Mouse (Mus musculus): ENCODE measurements around the gene Abca5. TPM values are rescaled to one million over a fixed set of nuclear protein-coding genes. Genes with fewer than 3 reads are reported as not detected.

The Abca5 gene
- polyA plus RNA-seq (2014; fragmentation: Illumina TruSeq; extraction: RNeasy Lipid Tissue Mini Kit (QIAGEN cat#74804); ENCODE audit: low read depth, low replicate concordance): 23.7 TPM

DNA sequence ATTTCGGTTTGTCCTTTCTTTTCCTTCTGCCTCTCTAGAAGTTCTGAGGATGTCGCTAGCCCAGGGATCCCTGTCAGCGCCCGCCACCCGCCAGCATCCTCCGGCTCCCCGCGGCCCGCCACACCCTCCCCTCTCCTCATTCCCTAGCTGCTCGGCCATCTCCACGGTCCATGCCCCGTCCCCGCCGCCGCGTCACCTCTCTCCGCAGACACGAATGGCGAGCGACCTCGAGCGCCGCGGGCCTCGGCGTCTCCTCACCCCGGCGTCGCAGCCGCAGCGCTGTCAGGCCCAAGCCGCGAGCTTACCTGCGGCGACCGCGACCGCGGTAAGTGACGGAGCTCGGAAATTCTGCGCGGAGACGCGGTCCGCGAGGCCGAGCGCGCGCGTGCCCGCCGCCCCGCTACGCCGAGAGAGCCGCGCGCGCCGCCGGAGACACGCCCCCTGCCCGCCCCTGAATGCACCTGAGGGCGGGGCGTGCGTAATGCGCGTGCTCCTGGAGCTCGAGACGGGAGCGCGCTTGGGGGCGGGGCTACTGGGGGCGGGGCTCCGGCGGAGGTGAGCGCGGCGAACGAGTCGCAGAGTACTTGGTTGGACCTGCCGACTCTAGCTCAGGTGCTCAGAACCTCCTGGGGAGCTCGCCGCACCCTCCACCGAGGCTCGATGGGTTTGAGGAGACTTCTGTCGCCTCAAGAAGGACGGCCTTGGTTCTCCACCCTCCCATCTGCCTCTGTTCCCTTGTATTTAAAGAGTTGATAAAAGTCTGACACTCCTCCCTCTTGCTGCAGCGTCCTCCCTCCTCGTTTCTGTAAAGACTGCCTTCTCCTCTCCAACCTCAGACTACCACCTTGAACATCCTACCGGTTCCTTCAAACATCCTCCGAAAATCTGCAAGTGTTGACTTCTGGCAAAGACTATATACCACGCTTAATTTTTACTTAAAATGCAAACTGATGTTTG is at the start of gene Abca5:
Gene Abca5, minus strand, starts transcription at position 428 of the 957 bp plus-strand sequence.

DNA sequence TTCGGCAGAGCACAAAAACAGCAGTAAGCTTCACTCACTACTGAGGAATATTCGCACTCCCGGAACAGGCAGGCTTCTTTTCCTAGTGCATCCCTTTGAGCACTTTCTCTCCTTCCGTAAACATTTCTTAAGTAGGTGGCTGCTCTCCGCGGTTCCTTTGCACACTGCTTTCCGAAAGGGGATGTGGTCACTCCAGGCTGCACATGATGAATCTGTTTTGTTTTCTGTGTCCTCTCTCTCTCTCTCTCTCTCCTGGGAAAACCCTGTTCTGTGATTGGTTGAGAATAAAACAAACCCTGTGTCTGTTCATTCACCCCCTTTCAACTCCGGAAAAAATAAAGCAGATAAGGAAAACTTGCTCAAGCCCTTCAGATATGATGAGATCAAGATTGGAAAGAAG is 86.0 kb downstream of the Abca5 start, which contains the start of gene Abca6:
Gene Abca6, minus strand, starts transcription at position 243 of the 400 bp plus-strand sequence.

Other genes starting within 250 kb of the Abca5 start
- 32.0 TPM for gene Abca8a, start 241.7 kb downstream of the Abca5 start, polyA plus RNA-seq (2014; fragmentation: Illumina TruSeq; extraction: RNeasy Lipid Tissue Mini Kit (QIAGEN cat#74804); ENCODE audit: low read depth, low replicate concordance)
- 15.5 TPM for gene Abca9, start 169.5 kb downstream of the Abca5 start, polyA plus RNA-seq (2014; fragmentation: Illumina TruSeq; extraction: RNeasy Lipid Tissue Mini Kit (QIAGEN cat#74804); ENCODE audit: low read depth, low replicate concordance)
- 2.6 TPM for gene Abca6, start 85.9 kb downstream of the Abca5 start, polyA plus RNA-seq (2014; fragmentation: Illumina TruSeq; extraction: RNeasy Lipid Tissue Mini Kit (QIAGEN cat#74804); ENCODE audit: low read depth, low replicate concordance)
- gene Map2k6, start 61.4 kb upstream of the Abca5 start, polyA plus RNA-seq (2014; fragmentation: Illumina TruSeq; extraction: RNeasy Lipid Tissue Mini Kit (QIAGEN cat#74804); ENCODE audit: low read depth, low replicate concordance): 19.0 TPM

All from kidney, adult 10 weeks (tissue).